Mouse (Mus musculus) limb, embryonic 13.5 days (tissue): Measurements from ENCODE around the gene Mettl11b. TPM values are rescaled to one million over a fixed set of nuclear protein-coding genes. Genes with fewer than 3 reads are reported as not detected.

Source experiments
- ATAC-seq: fragments of 200-750 bp; cut with Nextera tagmentation; 2 replicates; pipeline ENCODE4 v1.8.0; 2017; ENCODE audit warnings: low read depth, moderate number of reproducible peaks, moderate TSS enrichment; ENCODE audit not compliant: low FRiP score
- H3K27ac ChIP-seq: fragments of 300-500 bp; sonication (generic); 2 replicates; pipeline ENCODE4 v1.5.1; 2015; ENCODE audit warnings: inconsistent platforms, mild to moderate bottlenecking, moderate library complexity
- H3K27me3 ChIP-seq: fragments of 300-500 bp; sonication (generic); 2 replicates; pipeline ENCODE4 v1.6.1; 2015; ENCODE audit warnings: mild to moderate bottlenecking, inconsistent platforms
- H3K36me3 ChIP-seq: fragments of 300-500 bp; sonication (generic); 2 replicates; pipeline ENCODE4 v1.6.1; 2015; ENCODE audit warnings: inconsistent platforms, mild to moderate bottlenecking, moderate library complexity
- H3K4me1 ChIP-seq: fragments of 300-500 bp; sonication (generic); 2 replicates; pipeline ENCODE4 v1.6.1; 2015; ENCODE audit warnings: inconsistent platforms
- H3K4me2 ChIP-seq: fragments of 300-500 bp; sonication (generic); replicated peaks from 2 replicates; pipeline ENCODE4 v1.6.1; 2015; ENCODE audit warnings: inconsistent platforms, mild to moderate bottlenecking, moderate library complexity
- H3K4me3 ChIP-seq: fragments of 300-500 bp; sonication (generic); 2 replicates; pipeline ENCODE4 v1.5.1; 2015; ENCODE audit warnings: moderate library complexity, mild to moderate bottlenecking, inconsistent platforms
- H3K9ac ChIP-seq: fragments of 300-500 bp; sonication (generic); 2 replicates; pipeline ENCODE4 v1.6.1; 2015; ENCODE audit warnings: mild to moderate bottlenecking, inconsistent platforms
- H3K9me3 ChIP-seq: fragments of 300-500 bp; sonication (generic); 2 replicates; pipeline ENCODE4 v1.6.1; 2016; ENCODE audit warnings: inconsistent platforms
- WGBS: fragments of 180-500 bp; shearing (Covaris S2); methylation state at CpG from one replicate; pipeline ENCODE4 v1.1.7; 2015; 5-methylcytosine and 5-hydroxymethylcytosine counted together
- polyA plus RNA-seq: library from polyadenylated mRNA; unstranded; fragments of >200 nt; fragmentation: Nextera tagmentation; extraction: Ambion mirVana; gene quantifications from 2 replicates; pipeline ENCODE4 v1.2.1, GENCODE M21; 2015

The Mettl11b gene
- polyA plus RNA-seq, 1 experiment from 2014 or later, result 0.18 TPM

GRCm38 (mm10) chr1:163682935-163683430, 42.0 kb downstream of the Mettl11b start:
- Histone ChIP-seq H3K9ac (no peak overlapping the region), H3K27ac (peak overlapping the region; percentile 12; the same call in 1 of the 2 replicates), H3K4me1 (peaks cover 21% of the 10 kb centered on the region), H3K27me3 (0 out of 2 replicates have a peak, but pooled peaks cover 3% of the 10 kb centered on the region), H3K36me3 (no peaks in the 10 kb centered on the region), H3K4me2 (no peak overlapping the region), H3K4me3 (no peak overlapping the region), H3K9me3 (no peaks in the 10 kb centered on the region)
- ATAC-seq, result peak; percentile 64; the same call in 1 of the 2 replicates
- WGBS, result 8% methylated on average over 2 of the region's 2 CpGs

- no peak overlapping the region for H3K9ac ChIP-seq
- 48% methylated on average over 3 of the region's 3 CpGs for WGBS
These were observed 42.9 kb downstream of the Mettl11b start for GRCm38 (mm10) chr1:163682127-163682526.

GRCm38 (mm10) chr1:163672866-163673265, 52.2 kb downstream of the Mettl11b start:
- H3K4me1 ChIP-seq, result peaks cover 24% of the 10 kb centered on the region
- no peaks in the 10 kb centered on the region for H3K27me3 ChIP-seq
- 0 out of 2 replicates have a peak overlapping the region, but pooled peaks have one; percentile 1 for H3K27ac ChIP-seq
- WGBS, result 64% methylated on average over 3 of the region's 3 CpGs
- ATAC-seq, result no peak
- no peaks in the 10 kb centered on the region for H3K36me3 ChIP-seq
- no peak overlapping the region for H3K9ac ChIP-seq
- no peak overlapping the region for H3K4me2 ChIP-seq
- H3K9me3 ChIP-seq, result no peaks in the 10 kb centered on the region
- H3K4me3 ChIP-seq, result no peak overlapping the region

More at GRCm38 (mm10) chr1:163682127-163682526, 42.9 kb downstream of the Mettl11b start:
- Histone ChIP-seq H3K4me2 (no peak overlapping the region), H3K4me3 (no peak overlapping the region), H3K36me3 (no peaks in the 10 kb centered on the region), H3K27me3 (0 out of 2 replicates have a peak, but pooled peaks cover 3% of the 10 kb centered on the region), H3K27ac (no peak overlapping the region), H3K4me1 (peaks cover 21% of the 10 kb centered on the region), H3K9me3 (no peaks in the 10 kb centered on the region)
- ATAC-seq, result no peak

GRCm38 (mm10) chr1:163671326-163671725, 53.7 kb downstream of the Mettl11b start:
- Histone ChIP-seq H3K4me3 (no peak overlapping the region), H3K27me3 (no peaks in the 10 kb centered on the region), H3K27ac (peak overlapping the region; percentile 35; the same call in 1 of the 2 replicates), H3K4me1 (peaks cover 24% of the 10 kb centered on the region), H3K4me2 (no peak overlapping the region), H3K9me3 (no peaks in the 10 kb centered on the region), H3K9ac (no peak overlapping the region), H3K36me3 (no peaks in the 10 kb centered on the region)
- no peak for ATAC-seq
- 70% methylated on average over 4 of the region's 4 CpGs for WGBS

GRCm38 (mm10) chr1:163670702-163671101, 54.3 kb downstream of the Mettl11b start:
- no peak overlapping the region for H3K4me3 ChIP-seq
- ATAC-seq, result peak; percentile 71; the same call in 1 of the 2 replicates
- no peaks in the 10 kb centered on the region for H3K9me3 ChIP-seq
- H3K36me3 ChIP-seq, result no peaks in the 10 kb centered on the region
- H3K4me2 ChIP-seq, result no peak overlapping the region
- H3K9ac ChIP-seq, result no peak overlapping the region
- no peaks in the 10 kb centered on the region; the same call in 1 of the 2 replicates for H3K27me3 ChIP-seq
- H3K27ac ChIP-seq, result peak overlapping the region; percentile 63; the same call in 1 of the 2 replicates
- 19% methylated on average over 4 of the region's 4 CpGs for WGBS
- H3K4me1 ChIP-seq, result peaks cover 24% of the 10 kb centered on the region

- peaks cover 24% of the 10 kb centered on the region for H3K4me1 ChIP-seq
- H3K9ac ChIP-seq, result no peak overlapping the region
- no peaks in the 10 kb centered on the region; the same call in 1 of the 2 replicates for H3K27me3 ChIP-seq
- H3K9me3 ChIP-seq, result no peaks in the 10 kb centered on the region
- 51% methylated on average over 4 of the region's 4 CpGs for WGBS
- H3K4me2 ChIP-seq, result no peak overlapping the region
- no peaks in the 10 kb centered on the region for H3K36me3 ChIP-seq
- peak; percentile 64 for ATAC-seq
- peak overlapping the region; percentile 63; the same call in 1 of the 2 replicates for H3K27ac ChIP-seq
- no peak overlapping the region for H3K4me3 ChIP-seq
These were observed 55.1 kb downstream of the Mettl11b start for GRCm38 (mm10) chr1:163669936-163670335.

- ATAC-seq, result no peak
- 88% methylated on average over 1 of the region's 1 CpGs for WGBS
- no peak overlapping the region for H3K27ac ChIP-seq
These were observed 62.6 kb downstream of the Mettl11b start for GRCm38 (mm10) chr1:163662416-163662815.

GRCm38 (mm10) chr1:163658535-163658928, 66.5 kb downstream of the Mettl11b start:
- peaks cover 37% of the 10 kb centered on the region for H3K4me1 ChIP-seq
- H3K4me3 ChIP-seq, result no peak overlapping the region
- no peak overlapping the region for H3K4me2 ChIP-seq
- no peaks in the 10 kb centered on the region for H3K27me3 ChIP-seq
- H3K27ac ChIP-seq, result peak overlapping the region; percentile 55; the same call in 1 of the 2 replicates
- peak; percentile 66 for ATAC-seq
- H3K36me3 ChIP-seq, result no peaks in the 10 kb centered on the region
- no peak overlapping the region for H3K9ac ChIP-seq
- no peaks in the 10 kb centered on the region for H3K9me3 ChIP-seq

More at GRCm38 (mm10) chr1:163662416-163662815, 62.6 kb downstream of the Mettl11b start:
- H3K36me3 ChIP-seq, result no peaks in the 10 kb centered on the region
- H3K9me3 ChIP-seq, result no peaks in the 10 kb centered on the region
- H3K4me3 ChIP-seq, result no peak overlapping the region
- no peak overlapping the region for H3K4me2 ChIP-seq
- no peak overlapping the region for H3K9ac ChIP-seq
- no peaks in the 10 kb centered on the region; the same call in 1 of the 2 replicates for H3K27me3 ChIP-seq
- peaks cover 20% of the 10 kb centered on the region for H3K4me1 ChIP-seq

- Histone ChIP-seq H3K4me1 (peaks cover 37% of the 10 kb centered on the region), H3K4me2 (no peak overlapping the region; the same call in 1 of the 2 replicates), H3K4me3 (no peak overlapping the region), H3K36me3 (no peaks in the 10 kb centered on the region), H3K9me3 (no peaks in the 10 kb centered on the region), H3K27ac (peak overlapping the region; percentile 55; the same call in 1 of the 2 replicates), H3K27me3 (no peaks in the 10 kb centered on the region), H3K9ac (no peak overlapping the region)
- 21% methylated on average over 7 of the region's 7 CpGs for WGBS
- ATAC-seq, result peak; percentile 75
These were observed 67.1 kb downstream of the Mettl11b start for GRCm38 (mm10) chr1:163657766-163658534.

- WGBS, result 53% methylated on average over 2 of the region's 2 CpGs
- ATAC-seq, result no peak
- Histone ChIP-seq H3K4me2 (no peak overlapping the region), H3K9me3 (no peaks in the 10 kb centered on the region), H3K27me3 (no peaks in the 10 kb centered on the region), H3K4me1 (peaks cover 37% of the 10 kb centered on the region), H3K4me3 (no peak overlapping the region), H3K36me3 (no peaks in the 10 kb centered on the region), H3K27ac (no peak overlapping the region), H3K9ac (no peak overlapping the region)
These were observed 68.0 kb downstream of the Mettl11b start for GRCm38 (mm10) chr1:163657056-163657455.

- Histone ChIP-seq H3K9me3 (no peaks in the 10 kb centered on the region), H3K4me2 (no peak overlapping the region), H3K4me3 (no peak overlapping the region), H3K4me1 (peaks cover 42% of the 10 kb centered on the region), H3K27me3 (no peaks in the 10 kb centered on the region), H3K27ac (no peak overlapping the region), H3K36me3 (no peaks in the 10 kb centered on the region), H3K9ac (no peak overlapping the region)
- 94% methylated on average over 5 of the region's 5 CpGs for WGBS
- ATAC-seq, result no peak
These were observed 68.6 kb downstream of the Mettl11b start for GRCm38 (mm10) chr1:163656432-163656831.
